Mouse (Mus musculus) bone marrow, adult 2 months (tissue): ENCODE measurements around the gene Slc22a23. TPM values are rescaled to one million over a fixed set of nuclear protein-coding genes. Genes with fewer than 3 reads are reported as not detected.

Experiments used
- H3K27ac ChIP-seq: fragments of 200-500 bp; 2 replicates; pipeline ENCODE4 v1.5.1; 2012; ENCODE audit warnings: low read depth, mild to moderate bottlenecking, control low read depth, inconsistent platforms, low read length; ENCODE audit not compliant: control insufficient read depth, poor library complexity, insufficient read depth
- H3K4me1 ChIP-seq: fragments of 200-500 bp; 2 replicates; pipeline ENCODE4 v1.6.1; 2011; ENCODE audit warnings: low read length; ENCODE audit not compliant: control insufficient read depth, insufficient read depth
- H3K4me3 ChIP-seq: fragments of 200-500 bp; replicated peaks from 2 replicates; pipeline ENCODE3; 2011; ENCODE audit warnings: mild to moderate bottlenecking, low read depth, low read length, control low read depth; ENCODE audit not compliant: control insufficient read depth
- CTCF ChIP-seq: fragments of 200-500 bp; IDR thresholded peaks from 2 replicates; pipeline ENCODE4 v1.5.1; 2011; ENCODE audit warnings: low read length, control low read depth; ENCODE audit not compliant: control insufficient read depth, insufficient read depth
- POLR2A ChIP-seq: fragments of 200-500 bp; IDR thresholded peaks from 2 replicates; pipeline ENCODE4 v1.6.1; 2011; ENCODE audit warnings: low read depth, mild to moderate bottlenecking, control low read depth, low read length, borderline replicate concordance; ENCODE audit not compliant: control insufficient read depth
- WGBS: fragments of 180-500 bp; shearing (Covaris S2); methylation state at CpG from one replicate; pipeline ENCODE4 v1.1.7; 2018; 5-methylcytosine and 5-hydroxymethylcytosine counted together
- polyA plus RNA-seq: library from polyadenylated mRNA; stranded (reverse); fragments of >200 nt; gene quantifications from 2 replicates; pipeline ENCODE4 v1.2.4, GENCODE M21; 2011; ENCODE audit warnings: low replicate concordance; ENCODE audit not compliant: missing spikeins, insufficient read depth, insufficient read length

The Slc22a23 gene
- polyA plus RNA-seq, 1 experiment, result 26.2 TPM

DNA sequence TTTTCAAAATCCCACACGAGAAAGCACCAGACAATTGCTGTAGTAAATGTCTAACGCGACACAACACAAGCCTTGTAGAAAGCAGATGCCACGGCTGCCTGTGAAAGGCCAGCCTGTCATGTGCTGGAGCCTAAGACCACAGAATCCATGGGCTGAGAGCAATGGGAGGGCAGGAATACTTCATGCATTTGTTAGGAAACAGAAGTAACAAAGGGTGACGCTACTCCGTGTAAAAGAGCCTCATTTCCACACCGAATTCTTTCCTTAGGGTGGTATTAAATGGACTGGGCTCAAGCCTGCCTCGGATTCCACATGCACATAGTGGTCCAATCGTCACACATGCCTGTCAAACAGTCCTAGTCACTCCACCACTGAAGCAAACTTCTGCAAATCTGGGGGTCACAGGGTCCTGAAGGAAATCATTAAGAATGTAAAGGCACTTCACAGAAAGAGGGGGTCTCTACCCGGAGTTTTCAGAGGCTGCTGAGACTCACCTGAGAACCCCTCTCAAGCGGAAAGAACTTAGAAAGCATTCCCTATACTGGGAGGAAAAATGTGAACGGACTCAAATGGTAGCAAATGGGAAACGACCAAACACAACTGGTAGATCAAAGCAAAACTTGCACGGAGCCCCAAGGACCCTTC, 106.2 kb downstream of the Slc22a23 start:
- WGBS, result 75% methylated on average over 14 of the region's 14 CpGs
- Histone ChIP-seq H3K4me1 (no peaks in the 10 kb centered on the region), H3K27ac (no peak overlapping the region), H3K4me3 (no peak overlapping the region)
- no peak for TF ChIP-seq POLR2A
- no peak for TF ChIP-seq CTCF

GRCm38 (mm10) chr13:34235056-34235455, 109.9 kb downstream of the Slc22a23 start:
- Histone ChIP-seq H3K27ac (no peak overlapping the region), H3K4me3 (no peak overlapping the region), H3K4me1 (no peaks in the 10 kb centered on the region)
- 96% methylated on average over 6 of the region's 6 CpGs for WGBS
- TF ChIP-seq CTCF (no peak), POLR2A (no peak)

- H3K4me3 ChIP-seq, result no peak overlapping the region
- 91% methylated on average over 5 of the region's 5 CpGs for WGBS
- TF ChIP-seq POLR2A, result no peak
Measured at GRCm38 (mm10) chr13:34234439-34234838, 110.5 kb downstream of the Slc22a23 start.

DNA sequence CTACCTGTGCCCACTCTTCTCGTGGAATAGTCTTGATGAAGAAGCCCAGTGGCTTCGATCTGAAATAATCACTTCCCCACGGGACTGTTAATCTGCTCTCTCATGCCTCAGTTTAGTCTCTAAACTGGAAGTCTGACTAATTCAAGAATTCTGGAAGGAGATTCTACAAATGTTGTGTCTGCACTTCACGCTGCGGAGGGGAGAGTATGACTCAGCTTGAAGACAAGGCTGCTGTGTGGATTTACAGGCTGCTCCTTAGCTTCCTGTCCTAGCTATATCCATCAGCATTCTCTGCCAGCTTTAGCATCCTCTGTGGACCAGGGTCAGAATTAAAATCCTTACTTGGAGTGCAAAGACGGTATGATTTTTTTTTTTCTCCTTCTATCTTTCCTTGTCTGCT, 112.0 kb downstream of the Slc22a23 start:
- Histone ChIP-seq H3K4me3 (no peak overlapping the region), H3K27ac (no peak overlapping the region), H3K4me1 (no peaks in the 10 kb centered on the region)
- 67% methylated on average over 6 of the region's 6 CpGs for WGBS
- no peak for TF ChIP-seq CTCF

More at GRCm38 (mm10) chr13:34234439-34234838, 110.5 kb downstream of the Slc22a23 start:
- no peak overlapping the region for H3K27ac ChIP-seq
- H3K4me1 ChIP-seq, result no peaks in the 10 kb centered on the region

DNA sequence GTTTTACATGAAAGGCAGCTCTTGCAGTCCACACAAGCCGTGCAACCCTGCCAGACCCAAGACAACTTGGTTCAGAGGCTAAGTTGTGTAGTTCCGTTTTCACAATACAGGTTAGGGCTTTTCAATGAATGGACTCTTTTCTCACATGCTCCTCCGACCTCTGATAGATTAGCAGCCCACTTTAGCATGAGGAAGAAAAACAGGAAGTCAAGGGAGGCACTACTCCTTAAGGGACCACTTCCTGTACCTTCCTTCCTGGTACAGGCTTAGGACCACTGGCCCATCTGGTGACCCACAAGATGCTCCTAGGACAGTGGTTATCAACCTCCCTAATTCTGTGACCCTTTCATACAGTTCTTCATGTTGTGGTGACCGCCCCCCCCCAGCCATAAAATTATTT, 116.1 kb downstream of the Slc22a23 start:
- H3K4me3 ChIP-seq, result no peak overlapping the region
- H3K4me1 ChIP-seq, result no peaks in the 10 kb centered on the region
- no peak overlapping the region for H3K27ac ChIP-seq
- TF ChIP-seq POLR2A, result no peak
- TF ChIP-seq CTCF, result no peak
- WGBS, result 32% methylated on average over 4 of the region's 4 CpGs

- H3K4me3 ChIP-seq, result no peak overlapping the region
- WGBS, result 84% methylated on average over 12 of the region's 12 CpGs
- TF ChIP-seq POLR2A (no peak), CTCF (no peak)
- H3K4me1 ChIP-seq, result no peaks in the 10 kb centered on the region
- H3K27ac ChIP-seq, result no peak overlapping the region
Measured at GRCm38 (mm10) chr13:34227720-34228661, 117.0 kb downstream of the Slc22a23 start.

DNA sequence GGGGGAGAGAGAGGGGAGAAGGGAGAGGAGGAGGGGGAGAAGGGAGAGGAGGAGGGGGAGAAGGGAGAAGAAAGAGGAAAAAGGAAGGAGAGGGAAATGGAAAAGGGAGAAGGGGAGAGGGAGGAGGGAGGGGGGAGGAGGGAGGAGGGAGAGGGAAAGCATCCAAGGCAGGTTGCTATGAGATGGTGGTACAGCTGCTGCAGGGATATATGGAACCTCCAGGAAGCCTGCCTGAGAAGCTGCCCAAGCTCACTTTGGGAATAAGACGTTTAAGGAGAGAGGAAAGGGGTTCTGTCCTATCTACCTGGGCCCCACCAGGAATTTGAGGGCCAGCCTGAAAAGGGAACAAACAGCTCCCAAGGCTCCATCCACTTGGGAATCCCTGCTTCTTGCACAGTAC, 118.0 kb downstream of the Slc22a23 start:
- WGBS, result 59% methylated on average over 1 of the region's 1 CpGs
- TF ChIP-seq CTCF (no peak), POLR2A (no peak)
- Histone ChIP-seq H3K4me3 (no peak overlapping the region), H3K4me1 (no peaks in the 10 kb centered on the region), H3K27ac (no peak overlapping the region)

DNA sequence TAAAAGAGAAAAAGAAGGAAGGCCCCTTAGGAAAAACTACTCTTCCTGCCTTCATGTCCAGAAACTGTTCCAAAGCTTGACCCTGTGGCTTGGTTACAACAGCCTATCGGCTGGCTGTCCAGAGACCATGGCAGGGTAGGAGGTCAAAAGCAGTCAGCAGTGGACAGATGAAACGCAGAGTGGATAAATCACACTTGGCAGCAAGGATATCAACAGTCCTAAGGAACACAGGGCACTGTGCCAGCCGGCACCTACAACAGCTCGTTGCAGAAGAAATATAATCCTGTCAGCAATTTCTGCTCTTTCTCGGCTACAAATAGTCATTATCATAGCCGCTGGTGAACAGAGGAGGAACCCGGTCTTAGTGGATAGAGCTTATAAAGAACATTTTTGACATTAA, 122.0 kb downstream of the Slc22a23 start:
- TF ChIP-seq CTCF, result no peak
- WGBS, result 80% methylated on average over 7 of the region's 7 CpGs
- Histone ChIP-seq H3K4me1 (no peaks in the 10 kb centered on the region), H3K27ac (no peak overlapping the region), H3K4me3 (no peak overlapping the region)

- 68% methylated on average over 3 of the region's 3 CpGs for WGBS
- no peak for TF ChIP-seq POLR2A
- no peak for TF ChIP-seq CTCF
- Histone ChIP-seq H3K4me3 (no peak overlapping the region), H3K4me1 (no peaks in the 10 kb centered on the region), H3K27ac (no peak overlapping the region)
Measured at GRCm38 (mm10) chr13:34219728-34220127, 125.3 kb downstream of the Slc22a23 start.
